Mouse (Mus musculus) activated CD4-positive, CD25-positive, alpha-beta regulatory T cell (primary cell): ENCODE measurements around the gene Nsg1. TPM values are rescaled to one million over a fixed set of nuclear protein-coding genes. Genes with fewer than 3 reads are reported as not detected.

Experiments
- polyA plus RNA-seq, 2 experiments: library from polyadenylated mRNA; unstranded; fragments of 100-300 nt; shearing (Covaris generic); gene quantifications; one replicate each; pipeline ENCODE4 v1.2.1; 2017

Gene Nsg1
- polyA plus RNA-seq = under 1 TPM; 0.38 TPM

DNA sequence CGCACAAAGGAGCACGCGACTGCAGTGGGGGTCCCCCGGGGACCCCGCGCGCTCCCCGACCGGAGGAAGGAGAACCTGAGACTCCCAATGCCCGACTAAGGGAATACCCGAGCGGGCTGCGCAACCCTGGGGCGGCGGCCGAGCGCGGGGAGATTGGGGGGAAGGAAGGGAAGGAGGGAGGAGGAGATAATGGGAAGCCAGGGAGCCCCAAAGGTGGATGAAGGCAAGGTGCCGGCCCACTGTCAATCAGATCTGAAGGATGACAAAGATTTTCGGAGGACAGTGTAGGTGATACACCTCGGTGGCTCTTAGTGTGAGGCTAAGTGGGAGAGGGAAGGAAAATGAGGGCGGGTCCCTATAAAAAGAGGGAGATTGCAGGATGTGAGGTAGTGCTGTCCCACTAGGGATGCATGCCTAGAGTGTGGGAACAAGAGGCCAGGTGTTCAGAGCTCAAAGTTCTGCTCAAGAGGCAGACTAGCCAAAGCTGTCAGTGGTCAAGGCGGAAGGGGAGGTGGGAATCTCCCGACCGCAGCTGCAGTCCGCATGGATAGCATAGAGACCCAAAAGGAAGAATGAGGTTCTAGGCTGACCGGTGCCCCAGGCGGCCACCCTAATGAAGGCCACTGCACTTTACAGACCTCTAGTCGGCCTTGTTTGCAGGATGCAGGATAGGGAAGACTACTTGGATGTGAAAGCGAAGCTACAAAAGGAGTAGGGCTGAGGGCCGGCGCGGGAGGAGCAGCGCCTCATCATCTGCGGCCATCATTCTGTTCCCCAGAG, at the start of gene Nsg1:
Gene Nsg1 (minus strand): TSS at position 274 of the 780 bp plus-strand sequence.

Other genes starting within 250 kb of the Nsg1 start
- 10 to 100 TPM; 31.6 to 43.9 TPM for gene Stx18, start 121.2 kb downstream of the Nsg1 start, polyA plus RNA-seq
- gene Zbtb49, start 60.5 kb upstream of the Nsg1 start, polyA plus RNA-seq = 10 to 100 TPM; 12.4 to 18.6 TPM
- 10 to 100 TPM; 43.4 to 57.6 TPM for gene Lyar, start 60.6 kb upstream of the Nsg1 start, polyA plus RNA-seq
- gene Tmem128, start 100.3 kb upstream of the Nsg1 start, polyA plus RNA-seq = 100 to 1,000 TPM; 129 to 144 TPM
- gene Otop1, start 116.1 kb upstream of the Nsg1 start, polyA plus RNA-seq = under 1 TPM in 1 of 2 experiments, not detected in 1; 0.20 TPM
- not detected for gene Drd5, start 159.5 kb upstream of the Nsg1 start, polyA plus RNA-seq